ENCODE assay signal across 11 mouse cellular contexts in genomic region chr11:22844754-22845718, GRCm38 (mm10). TPM values are rescaled to one million over a fixed set of nuclear protein-coding genes. Genes with fewer than 3 reads are reported as not detected.
DNase-seq lines count a peak whose midpoint lies in the region; ATAC-seq lines count a peak whose summit lies in the region.
"Had no signal": no experiment of that assay in that cellular context is flagged by ENCODE, and none has a peak within 500 bp of the region (broad histone marks: within the 10 kb centered on the region; RNA-seq: fewer than 3 reads in every experiment).

No protein-coding gene starts in this region.

- peak; percentile 23 for ATAC-seq in inflammation-experienced regulatory T-cells, adult 6 months
- no peak for ATAC-seq in hindbrain, embryonic 16.5 days
- ATAC-seq: forebrain, embryonic 16.5 days had no signal

- intact Hi-C loops in heart, postnatal 10 days (cut with DNase I), result no loop called here

- peaks cover 3% of the 10 kb centered on the region; the same call in 1 of the 2 replicates for H3K4me1 ChIP-seq in hindbrain, embryonic 16.5 days (ENCODE audit: control insufficient read depth, insufficient read depth, low read depth, low read length)
- H3K4me1 ChIP-seq in forebrain, embryonic 10.5 days, result peaks cover 22% of the 10 kb centered on the region

- peak; percentile 35 for DNase-seq in heart, adult 8-10 months (ENCODE audit: low spot score)
- no peak for DNase-seq in heart, postnatal 10 days
- peak; percentile 50 for DNase-seq in thymus, postnatal 0 days (ENCODE audit: low spot score)
- DNase-seq in thymus, postnatal 36 days, result no peak
- DNase-seq in yolk sac, embryonic 10.5 days (ENCODE audit: low spot score), result peak; percentile 24
- DNase-seq in forebrain, embryonic 10.5 days (ENCODE audit: extremely low spot score, low spot score), result no peak
- DNase-seq: midbrain, embryonic 14.5 days had no signal

- H3K9ac ChIP-seq in hindbrain, embryonic 16.5 days (ENCODE audit: low read depth, low read length), result no peak overlapping the region
- H3K9ac ChIP-seq: heart, embryonic 15.5 days had no signal

- H3K4me3 ChIP-seq in hindbrain, embryonic 16.5 days (ENCODE audit: low read length), result no peak overlapping the region
- no peak overlapping the region for H3K4me3 ChIP-seq in forebrain, embryonic 10.5 days
- H3K4me3 ChIP-seq: heart, embryonic 15.5 days had no signal

- H3K36me3 ChIP-seq in hindbrain, embryonic 16.5 days (ENCODE audit: control insufficient read depth, insufficient read depth, low read length), result no peaks in the 10 kb centered on the region
- no peaks in the 10 kb centered on the region for H3K36me3 ChIP-seq in forebrain, embryonic 10.5 days (replicated peaks)
- H3K36me3 ChIP-seq: heart, embryonic 15.5 days had no signal

- no peak overlapping the region for H3K4me2 ChIP-seq in hindbrain, embryonic 16.5 days (ENCODE audit: low read length)
- H3K4me2 ChIP-seq: heart, embryonic 15.5 days had no signal

- WGBS in hindbrain, embryonic 16.5 days, result 86% methylated on average over 4 of the region's 4 CpGs
- WGBS in forebrain, embryonic 10.5 days, result 84% methylated on average over 4 of the region's 4 CpGs

- H3K27me3 ChIP-seq in hindbrain, embryonic 16.5 days (replicated peaks; ENCODE audit: control insufficient read depth, insufficient read depth, low read length), result no peaks in the 10 kb centered on the region
- H3K27me3 ChIP-seq in forebrain, embryonic 10.5 days (ENCODE audit: poor library complexity, severe bottlenecking), result no peaks in the 10 kb centered on the region
- H3K27me3 ChIP-seq: heart, embryonic 15.5 days had no signal

- no peaks in the 10 kb centered on the region for H3K9me3 ChIP-seq in hindbrain, embryonic 16.5 days (ENCODE audit: control insufficient read depth, low read length)
- no peaks in the 10 kb centered on the region for H3K9me3 ChIP-seq in forebrain, embryonic 10.5 days
- H3K9me3 ChIP-seq: heart, embryonic 15.5 days had no signal

- no peak overlapping the region for H3K27ac ChIP-seq in hindbrain, embryonic 16.5 days (ENCODE audit: low read depth, low read length)
- H3K27ac ChIP-seq in forebrain, embryonic 10.5 days, result no peak overlapping the region
- H3K27ac ChIP-seq: heart, embryonic 15.5 days had no signal

RNA-seq across cellular contexts. Expression of gene B3gnt2, which starts 15.7 kb away (rescaled TPM):
- total RNA-seq in heart, adult 8-10 months (2022), result 1 to 10 TPM; 3.0 to 9.4 (median 6.9) TPM
- total RNA-seq in heart, postnatal 10 days (2021), result 1 to 10 TPM; 6.5 to 8.3 TPM
- polyA plus RNA-seq in thymus, postnatal 0 days (2015; fragmentation: Nextera tagmentation; extraction: Ambion mirVana), result 25.5 and 26.1 TPM in 2 replicates
- 10 to 100 TPM in 1 of 3 experiments, 1 to 10 TPM in 2; 5.8 to 12.1 (median 7.6) TPM for polyA plus RNA-seq in inflammation-experienced regulatory T-cells, adult 6 months (2017; shearing (Covaris generic))
- polyA plus RNA-seq in hindbrain, embryonic 16.5 days (2015; fragmentation: Nextera tagmentation; extraction: Ambion mirVana), result 2.1 and 2.7 TPM in 2 replicates
- polyA plus RNA-seq in forebrain, embryonic 10.5 days (2016; fragmentation: Nextera tagmentation; extraction: Ambion mirVana), result 1.6 and 1.7 TPM in 2 replicates

Comparison
In these comparisons a context has a peak if more than half of its experiments do, and no peak if none do; other contexts are left out.
1. DNase-seq: peak in heart, adult 8-10 months (single experiment), thymus, postnatal 0 days (single experiment) and yolk sac, embryonic 10.5 days (single experiment); none in heart, postnatal 10 days (0 of 2), thymus, postnatal 36 days (0 of 2) and forebrain, embryonic 10.5 days (single experiment).